Mouse (Mus musculus): ENCODE results near the gene Mrgprb3. TPM values are rescaled to one million over a fixed set of nuclear protein-coding genes. Genes with fewer than 3 reads are reported as not detected.

Mrgprb3 gene
- polyA plus RNA-seq (2015; fragmentation: Nextera tagmentation; extraction: Ambion mirVana) = not detected in 2 replicates

DNA sequence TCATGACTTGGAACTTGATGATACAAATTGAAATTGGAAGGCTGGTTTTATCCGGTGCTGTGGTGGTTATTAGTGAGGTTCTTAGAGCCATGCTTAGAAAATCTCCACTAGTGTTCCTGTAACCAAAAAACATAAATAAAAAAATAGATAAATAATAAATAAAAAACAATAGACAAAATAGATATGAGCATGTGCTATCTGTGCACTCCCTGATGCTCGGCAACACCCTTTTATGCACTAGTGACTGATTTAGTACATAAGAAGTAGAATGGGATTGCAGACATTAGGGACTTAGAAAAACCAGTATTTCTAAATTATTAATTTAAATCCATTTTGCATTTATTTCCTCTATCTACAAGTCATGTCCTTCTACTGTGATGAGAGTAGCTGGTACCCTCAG is at the start of gene Mrgprb3:
Mrgprb3 (minus strand) TSS at position 101 of the 400 bp plus-strand sequence.
- H3K4me2 ChIP-seq (replicated peaks) = no peak within 1 kb of the TSS
- H3K9ac ChIP-seq = no peak within 1 kb of the TSS
- H3K4me1 ChIP-seq = no peaks in the 10 kb centered on the region
- WGBS = 92% methylated on average over 2 of the region's 2 CpGs
- peaks cover 13% of the 10 kb centered on the region; the same call in 1 of the 2 replicates for H3K9me3 ChIP-seq
- H3K36me3 ChIP-seq = no peaks in the 10 kb centered on the region
- no peak for ATAC-seq (ENCODE audit: low FRiP score, low read depth)
- no peaks in the 10 kb centered on the region for H3K27me3 ChIP-seq
- no peak within 1 kb of the TSS for H3K27ac ChIP-seq
- no peak within 1 kb of the TSS for H3K4me3 ChIP-seq

Other genes starting within 250 kb of the Mrgprb3 start
- gene Mrgprb1, start 187.5 kb downstream of the Mrgprb3 start, polyA plus RNA-seq (2015; fragmentation: Nextera tagmentation; extraction: Ambion mirVana) = not detected in 2 replicates
- gene Mrgprx2, start 144.5 kb downstream of the Mrgprb3 start, polyA plus RNA-seq (2015; fragmentation: Nextera tagmentation; extraction: Ambion mirVana) = not detected in 2 replicates
- gene Mrgprb2, start 85.7 kb downstream of the Mrgprb3 start, polyA plus RNA-seq (2015; fragmentation: Nextera tagmentation; extraction: Ambion mirVana) = not detected in 2 replicates
- 28.8 TPM in 2 replicates for gene Zdhhc13, start 145.2 kb upstream of the Mrgprb3 start, polyA plus RNA-seq (2015; fragmentation: Nextera tagmentation; extraction: Ambion mirVana)
- 27.6 and 27.8 TPM in 2 replicates for gene Csrp3, start 204.2 kb upstream of the Mrgprb3 start, polyA plus RNA-seq (2015; fragmentation: Nextera tagmentation; extraction: Ambion mirVana)
- 15.9 and 17.2 TPM in 2 replicates for gene E2f8, start 237.8 kb upstream of the Mrgprb3 start, polyA plus RNA-seq (2015; fragmentation: Nextera tagmentation; extraction: Ambion mirVana)

All from limb, embryonic 13.5 days (tissue).